9 mouse cellular contexts compared by ENCODE assay signal in genomic region chr7:126180956-126181355, GRCm38 (mm10). TPM values are rescaled to one million over a fixed set of nuclear protein-coding genes. Genes with fewer than 3 reads are reported as not detected.
DNase-seq lines count a peak whose midpoint lies in the region; ATAC-seq and TF ChIP-seq lines count a peak whose summit lies in the region.
"Had no signal": no experiment of that assay in that cellular context is flagged by ENCODE, and none has a peak within 500 bp of the region (broad histone marks: within the 10 kb centered on the region; RNA-seq: fewer than 3 reads in every experiment).

No protein-coding gene starts in this region.

- no peak overlapping the region for H3K4me3 ChIP-seq in brown adipose tissue, adult 24 weeks (ENCODE audit: insufficient read depth, low read depth, low read length)
- no peak overlapping the region for H3K4me3 ChIP-seq in lung, postnatal 0 days (ENCODE audit: low read depth, low read length)
- no peak overlapping the region for H3K4me3 ChIP-seq in hindbrain, embryonic 12.5 days
- H3K4me3 ChIP-seq: hindbrain, embryonic 15.5 days had no signal

- TF ChIP-seq CTCF in lung, postnatal 0 days (IDR thresholded peaks at IDR 0.05), result no peak

- H3K4me2 ChIP-seq in lung, postnatal 0 days (replicated peaks; ENCODE audit: low read depth, low read length), result no peak overlapping the region
- no peak overlapping the region for H3K4me2 ChIP-seq in hindbrain, embryonic 12.5 days (replicated peaks)
- H3K4me2 ChIP-seq: hindbrain, embryonic 15.5 days had no signal

- 0 out of 2 replicates have a peak overlapping the region, but pooled peaks have one; percentile 12 for H3K27ac ChIP-seq in brown adipose tissue, adult 24 weeks (replicated peaks; ENCODE audit: low read depth, low read length)
- H3K27ac ChIP-seq in lung, postnatal 0 days (ENCODE audit: low read length), result no peak overlapping the region
- no peak overlapping the region for H3K27ac ChIP-seq in hindbrain, embryonic 12.5 days
- H3K27ac ChIP-seq: hindbrain, embryonic 15.5 days had no signal

- H3K9ac ChIP-seq in lung, postnatal 0 days (replicated peaks; ENCODE audit: low read depth), result no peak overlapping the region
- H3K9ac ChIP-seq in hindbrain, embryonic 12.5 days, result no peak overlapping the region
- H3K9ac ChIP-seq: hindbrain, embryonic 15.5 days had no signal

- TF ChIP-seq EP300 in lung, postnatal 0 days (IDR thresholded peaks at IDR 0.05), result no peak

- H3K4me1 ChIP-seq in brown adipose tissue, adult 24 weeks (ENCODE audit: control insufficient read depth, insufficient read depth, insufficient read length, low read length), result peaks cover 29% of the 10 kb centered on the region
- H3K4me1 ChIP-seq in lung, postnatal 0 days (ENCODE audit: insufficient read depth, low read depth, low read length), result peaks cover 5% of the 10 kb centered on the region; the same call in 1 of the 2 replicates
- peaks cover 19% of the 10 kb centered on the region for H3K4me1 ChIP-seq in hindbrain, embryonic 12.5 days

- no peaks in the 10 kb centered on the region for H3K9me3 ChIP-seq in lung, postnatal 0 days (ENCODE audit: low read length)
- H3K9me3 ChIP-seq in hindbrain, embryonic 12.5 days (replicated peaks), result no peaks in the 10 kb centered on the region
- H3K9me3 ChIP-seq: hindbrain, embryonic 15.5 days had no signal

- no peaks in the 10 kb centered on the region for H3K36me3 ChIP-seq in lung, postnatal 0 days (ENCODE audit: insufficient read depth, low read length)
- no peaks in the 10 kb centered on the region for H3K36me3 ChIP-seq in hindbrain, embryonic 12.5 days
- H3K36me3 ChIP-seq: hindbrain, embryonic 15.5 days had no signal

- DNase-seq in kidney, postnatal 25 days, result peak; percentile 32 to 43
- no peak for DNase-seq in kidney, adult 9 months
- DNase-seq in lung, postnatal 0 days (ENCODE audit: low spot score), result peak; percentile 45
- peak; percentile 81 for DNase-seq in thymus, postnatal 4 days
- no peak for DNase-seq in left cerebral cortex, postnatal 10 days (ENCODE audit: extremely low spot score in 1 of 2, low spot score in 2 of 2)
- no peak for DNase-seq in right cerebral cortex, postnatal 10 days (ENCODE audit: low spot score in 2 of 2)

- intact Hi-C loops in left cerebral cortex, postnatal 10 days (cut with DNase I), result no loop called here

- 53% methylated on average over 3 of the region's 3 CpGs for WGBS in lung, postnatal 0 days
- 81% methylated on average over 3 of the region's 3 CpGs for WGBS in hindbrain, embryonic 12.5 days

- no peak for ATAC-seq in lung, postnatal 0 days
- ATAC-seq in hindbrain, embryonic 12.5 days (ENCODE audit: low FRiP score), result no peak

- no peaks in the 10 kb centered on the region for H3K27me3 ChIP-seq in lung, postnatal 0 days (replicated peaks; ENCODE audit: insufficient read depth, low read length)
- no peaks in the 10 kb centered on the region for H3K27me3 ChIP-seq in hindbrain, embryonic 12.5 days
- H3K27me3 ChIP-seq: hindbrain, embryonic 15.5 days had no signal

RNA-seq across cellular contexts. Expression of gene Xpo6, which starts 19.3 kb away (rescaled TPM):
- 19.7 and 25.2 TPM in 2 replicates for polyA plus RNA-seq in brown adipose tissue, adult 24 weeks (2012; ENCODE audit: insufficient read depth, insufficient read length, missing spikeins)
- polyA plus RNA-seq in lung, postnatal 0 days (2015; fragmentation: Nextera tagmentation; extraction: Ambion mirVana), result 19.7 and 20.8 TPM in 2 replicates
- total RNA-seq in left cerebral cortex, postnatal 10 days (2021), result 100 to 1,000 TPM; 101 to 103 TPM
- 67.9 and 79.0 TPM in 2 replicates for polyA plus RNA-seq in hindbrain, embryonic 12.5 days (2016; fragmentation: Nextera tagmentation; extraction: Ambion mirVana)

Comparison
In these comparisons a context has a peak if more than half of its experiments do, and no peak if none do; other contexts are left out.
1. DNase-seq: peak in kidney, postnatal 25 days (2 of 2), lung, postnatal 0 days (single experiment) and thymus, postnatal 4 days (single experiment); none in kidney, adult 9 months (single experiment), left cerebral cortex, postnatal 10 days (0 of 2) and right cerebral cortex, postnatal 10 days (0 of 2).